Mouse (Mus musculus): ENCODE measurements around the gene Spaca6. TPM values are rescaled to one million over a fixed set of nuclear protein-coding genes. Genes with fewer than 3 reads are reported as not detected.

Spaca6 gene
- 2.9 and 4.6 TPM in 2 replicates for total RNA-seq (2014; fragmentation: Nextera tagmentation)
- total RNA-seq (2017): 0.69 TPM in 1 of 2 replicates, not detected in the other

GRCm38 (mm10) chr17:17826751-17827657 lies at the start of gene Spaca6:
Spaca6 (plus strand) TSS chr17:17827158.
- ATAC-seq (replicated peaks; ENCODE audit: low FRiP score, low TSS enrichment, poor library complexity, severe bottlenecking): peak; percentile 28; the same call in 1 of the 2 replicates

GRCm38 (mm10) chr17:17790866-17791630 lies 35.9 kb upstream of the Spaca6 start:
- no peak for ATAC-seq (replicated peaks; ENCODE audit: low FRiP score, low TSS enrichment, poor library complexity, severe bottlenecking)

DNA sequence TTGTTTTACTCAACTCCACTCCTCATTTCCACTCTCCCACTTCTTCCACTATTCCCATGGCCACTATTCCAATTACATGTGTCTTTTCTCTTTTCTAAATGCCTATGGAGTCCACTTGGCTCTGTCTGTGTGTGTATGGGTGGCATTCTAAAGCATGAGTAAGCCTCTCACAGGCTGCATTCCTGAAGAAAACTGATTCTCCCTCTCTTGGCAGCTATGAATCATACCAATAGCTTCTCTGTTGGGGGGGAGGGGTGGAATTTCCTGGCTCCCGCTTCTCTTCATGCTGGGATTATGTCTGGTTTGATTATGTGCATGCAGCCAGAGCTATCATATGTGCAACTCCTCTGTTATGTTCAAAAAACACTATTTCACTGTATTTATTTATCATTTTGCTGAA lies 34.4 kb upstream of the Spaca6 start:
- no peak for ATAC-seq (replicated peaks; ENCODE audit: low FRiP score, low TSS enrichment, poor library complexity, severe bottlenecking)

GRCm38 (mm10) chr17:17795527-17795926 lies 31.4 kb upstream of the Spaca6 start:
- ATAC-seq (replicated peaks; ENCODE audit: low FRiP score, low TSS enrichment, poor library complexity, severe bottlenecking): no peak

GRCm38 (mm10) chr17:17823612-17824336 lies 3.2 kb upstream of the Spaca6 start:
- ATAC-seq (replicated peaks; ENCODE audit: low FRiP score, low TSS enrichment, poor library complexity, severe bottlenecking): no peak

- ATAC-seq (replicated peaks; ENCODE audit: low FRiP score, low TSS enrichment, poor library complexity, severe bottlenecking): no peak
Observed at GRCm38 (mm10) chr17:17825921-17826591, 902 bp upstream of the Spaca6 start.

DNA sequence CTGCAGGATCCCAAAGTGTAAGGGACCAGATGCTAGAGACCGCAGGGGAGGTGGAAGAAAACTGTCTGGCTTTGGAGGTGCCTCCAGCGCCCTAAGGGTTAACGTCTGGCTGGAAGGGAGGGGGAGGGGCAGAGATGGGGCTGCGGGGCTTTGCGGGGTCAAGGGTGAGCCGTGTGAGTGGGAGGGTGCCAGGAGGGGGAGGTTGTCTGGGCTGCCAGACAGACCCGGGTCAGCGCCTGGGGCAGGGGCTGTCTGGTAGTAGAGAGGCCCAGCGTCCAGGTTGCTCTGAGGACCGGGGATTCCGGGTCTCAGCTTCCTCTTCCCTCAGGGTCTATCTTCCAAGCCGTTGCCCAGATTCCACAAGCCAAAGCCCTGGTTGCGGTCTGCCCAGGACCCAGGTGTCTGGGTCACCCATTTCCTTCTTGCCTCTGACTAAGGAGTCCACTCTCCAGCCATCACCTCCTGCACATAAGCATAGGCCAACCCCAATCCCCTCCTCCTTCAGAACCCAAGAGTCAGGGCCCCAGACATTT lies 766 bp downstream of the Spaca6 start:
- no peak for ATAC-seq (replicated peaks; ENCODE audit: low FRiP score, low TSS enrichment, poor library complexity, severe bottlenecking)

GRCm38 (mm10) chr17:17828191-17828981 lies 1.4 kb downstream of the Spaca6 start:
- no peak for ATAC-seq (replicated peaks; ENCODE audit: low FRiP score, low TSS enrichment, poor library complexity, severe bottlenecking)

DNA sequence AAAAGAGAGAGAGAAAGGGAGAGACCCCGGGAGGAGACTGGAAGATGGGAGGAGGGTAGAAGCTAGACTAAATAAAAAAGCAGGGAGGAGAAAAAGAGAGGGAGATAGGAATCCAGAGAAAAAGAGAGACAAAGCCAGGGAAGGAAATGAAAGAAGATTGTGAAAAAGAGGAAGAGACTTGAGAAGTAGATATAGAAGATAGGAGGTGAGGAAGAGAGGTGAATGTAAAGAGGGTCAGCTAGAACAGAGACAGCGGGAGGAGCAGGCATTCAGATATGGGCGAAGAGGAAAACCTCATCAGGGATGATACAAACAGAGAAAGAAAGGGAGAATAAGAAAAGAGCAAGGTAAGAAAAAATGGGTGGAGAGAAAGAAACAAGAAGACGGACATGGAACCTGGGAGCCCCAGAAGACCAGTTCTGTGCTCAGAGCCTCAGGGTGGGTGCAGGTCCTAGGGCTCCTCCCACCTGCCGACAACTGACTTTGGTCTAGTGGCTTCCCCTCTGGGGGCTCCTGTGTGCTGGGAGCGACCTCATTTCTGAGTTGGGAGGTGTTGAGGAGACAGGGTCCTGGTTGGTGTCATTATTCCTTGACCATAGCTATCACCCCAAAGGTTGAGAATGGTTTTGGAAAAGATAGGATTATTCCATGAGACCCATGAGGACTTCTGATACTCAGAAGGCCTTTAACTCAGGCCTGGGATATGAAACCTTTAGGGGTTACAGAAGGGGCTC lies 2.3 kb downstream of the Spaca6 start:
- ATAC-seq (replicated peaks; ENCODE audit: low FRiP score, low TSS enrichment, poor library complexity, severe bottlenecking): no peak

DNA sequence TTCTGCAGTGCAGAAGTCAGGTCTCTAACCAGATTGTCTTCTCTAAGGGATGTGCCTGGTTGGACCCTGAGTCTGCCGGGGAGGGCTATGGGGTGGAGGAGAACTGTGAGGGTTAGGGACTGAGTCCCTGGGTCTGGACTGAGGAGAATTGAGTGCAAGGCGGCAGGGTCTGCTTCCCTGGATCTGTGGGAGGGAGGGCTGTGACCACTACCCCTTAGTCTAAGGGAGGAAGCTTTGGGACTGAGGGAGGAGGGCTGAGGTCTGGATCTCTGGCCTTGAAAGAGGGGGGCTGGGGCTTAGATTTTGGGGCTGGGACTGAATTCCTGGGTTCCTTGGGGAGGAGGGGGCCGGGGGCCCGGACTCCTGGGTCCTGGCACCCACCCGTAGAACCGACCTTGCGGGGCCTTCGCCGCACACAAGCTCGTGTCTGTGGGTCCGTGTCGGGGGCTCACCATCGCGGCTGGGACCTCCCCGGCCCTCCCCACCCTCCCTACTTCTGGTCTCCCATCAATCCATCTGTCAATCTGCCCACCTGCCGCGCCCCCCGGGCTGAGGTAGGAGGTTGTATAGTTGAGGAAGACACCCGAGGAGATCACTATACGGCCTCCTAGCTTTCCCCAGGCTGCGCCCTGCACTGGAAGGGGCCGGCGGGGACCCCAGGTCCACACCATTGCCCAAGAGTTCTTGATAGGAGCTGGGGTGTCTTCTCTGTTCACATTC lies 3.0 kb downstream of the Spaca6 start:
- no peak for ATAC-seq (replicated peaks; ENCODE audit: low FRiP score, low TSS enrichment, poor library complexity, severe bottlenecking)

GRCm38 (mm10) chr17:17830731-17831130 lies 3.8 kb downstream of the Spaca6 start:
- ATAC-seq (replicated peaks; ENCODE audit: low FRiP score, low TSS enrichment, poor library complexity, severe bottlenecking): no peak

DNA sequence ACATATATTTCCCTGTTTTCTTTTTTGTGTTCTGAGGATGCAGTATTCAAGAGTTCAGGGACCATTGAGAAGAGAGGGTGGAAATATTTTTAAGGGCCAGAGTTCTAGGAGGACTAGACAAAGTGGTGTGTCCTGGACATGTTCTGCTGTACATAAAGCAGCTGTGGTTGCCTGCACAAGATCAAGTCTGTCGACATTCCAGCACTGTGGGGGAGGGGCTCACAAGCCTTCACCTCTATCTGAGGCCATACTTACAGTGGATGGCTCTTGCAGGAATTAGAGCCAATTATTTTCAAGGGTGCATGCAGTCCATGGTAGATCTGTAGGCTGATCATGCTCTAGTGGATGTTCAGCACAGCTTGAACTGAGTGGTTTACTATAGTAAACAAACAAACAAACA lies 7.9 kb downstream of the Spaca6 start:
- no peak for ATAC-seq (replicated peaks; ENCODE audit: low FRiP score, low TSS enrichment, poor library complexity, severe bottlenecking)

DNA sequence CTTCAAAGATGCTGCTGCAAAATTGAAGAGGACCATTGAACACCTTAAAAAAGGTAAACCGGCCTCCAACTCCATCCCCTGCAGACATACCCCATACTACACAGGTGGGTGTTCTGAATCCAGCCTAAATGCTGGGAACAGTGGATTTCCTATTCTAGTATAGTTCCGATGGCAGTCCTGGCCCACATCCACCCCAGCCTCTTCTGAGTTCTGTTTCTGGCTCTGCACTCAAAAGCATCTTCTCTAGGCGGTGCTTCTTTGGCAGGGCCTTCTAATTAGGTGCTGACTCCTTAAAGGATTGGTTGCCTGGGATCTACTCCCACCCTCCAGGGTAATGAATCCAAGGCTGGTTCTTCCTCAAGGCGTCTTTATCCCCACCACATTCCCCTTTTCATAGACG lies 9.1 kb downstream of the Spaca6 start:
- ATAC-seq (replicated peaks; ENCODE audit: low FRiP score, low TSS enrichment, poor library complexity, severe bottlenecking): no peak

- ATAC-seq (replicated peaks; ENCODE audit: low FRiP score, low TSS enrichment, poor library complexity, severe bottlenecking): no peak
Observed at GRCm38 (mm10) chr17:17837426-17837825, 10.5 kb downstream of the Spaca6 start.

- peak; percentile 99 for ATAC-seq (replicated peaks; ENCODE audit: low FRiP score, low TSS enrichment, poor library complexity, severe bottlenecking)
Observed at GRCm38 (mm10) chr17:17837919-17838701, 11.2 kb downstream of the Spaca6 start.

- ATAC-seq (replicated peaks; ENCODE audit: low FRiP score, low TSS enrichment, poor library complexity, severe bottlenecking): no peak
Observed at GRCm38 (mm10) chr17:17839276-17839675, 12.3 kb downstream of the Spaca6 start.
